In the genomic region with DNA sequence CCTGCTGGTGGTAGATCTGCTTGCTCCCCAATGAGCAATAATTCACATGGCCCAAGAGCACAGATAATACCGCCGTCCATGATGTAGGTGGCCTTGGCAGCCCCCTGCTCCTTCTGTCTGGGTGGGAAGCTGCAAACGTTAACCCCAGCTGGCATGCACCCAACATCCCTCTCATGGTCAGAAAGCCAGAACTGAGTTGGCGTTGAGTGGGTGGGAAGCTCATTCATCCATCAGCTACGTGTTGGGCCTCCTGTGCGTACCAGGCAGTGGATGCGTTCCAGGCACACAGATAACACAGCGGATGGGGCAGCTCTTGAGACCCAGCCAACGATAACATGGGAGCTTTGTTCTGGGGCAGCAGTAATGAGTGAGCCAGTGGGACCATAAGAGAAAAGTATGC, we compare ENCODE assay signal across 7 mouse cellular contexts.
DNase-seq lines count a peak whose midpoint lies in the region; ATAC-seq and TF ChIP-seq lines count a peak whose summit lies in the region.

No protein-coding gene starts in this region.

- no peaks in the 10 kb centered on the region for H3K36me3 ChIP-seq in thymus, adult 2 months (ENCODE audit: control insufficient read depth, insufficient read depth, low read length)
- H3K36me3 ChIP-seq in forebrain, embryonic 15.5 days = no peaks in the 10 kb centered on the region

- ATAC-seq in forebrain, embryonic 15.5 days (replicated peaks) = no peak

- no peaks in the 10 kb centered on the region for H3K9me3 ChIP-seq in forebrain, embryonic 15.5 days

- H3K4me2 ChIP-seq in forebrain, embryonic 15.5 days (replicated peaks) = no peak overlapping the region

- WGBS in thymus, adult 2 months = 91% methylated on average over 9 of the region's 9 CpGs
- 61% methylated on average over 9 of the region's 9 CpGs for WGBS in forebrain, embryonic 15.5 days

- no peaks in the 10 kb centered on the region for H3K27me3 ChIP-seq in thymus, adult 2 months (ENCODE audit: control insufficient read depth, insufficient read depth, low read length)
- H3K27me3 ChIP-seq in forebrain, embryonic 15.5 days = no peaks in the 10 kb centered on the region

- TF ChIP-seq CTCF in layer of hippocampus, adult 2 months (conservative IDR thresholded peaks at IDR 0.05) = no peak
- no peak for TF ChIP-seq CTCF in thymus, adult 2 months (IDR thresholded peaks at IDR 0.05; ENCODE audit: borderline replicate concordance, control insufficient read depth, extremely low read depth, insufficient read depth, low read length, poor library complexity)

- no peak overlapping the region for H3K4me3 ChIP-seq in layer of hippocampus, adult 2 months
- no peak overlapping the region for H3K4me3 ChIP-seq in thymus, adult 2 months (ENCODE audit: control insufficient read depth, insufficient read depth, low read length)
- H3K4me3 ChIP-seq in forebrain, embryonic 15.5 days = no peak overlapping the region

- no peak for TF ChIP-seq POLR2A in thymus, adult 2 months (IDR thresholded peaks at IDR 0.05; ENCODE audit: control insufficient read depth, extremely low read depth, insufficient read depth, low read length, poor library complexity)

- no peaks in the 10 kb centered on the region for H3K4me1 ChIP-seq in thymus, adult 2 months (replicated peaks; ENCODE audit: control insufficient read depth, insufficient read depth, low read length)
- H3K4me1 ChIP-seq in forebrain, embryonic 15.5 days = peaks cover 4% of the 10 kb centered on the region; the same call in 1 of the 2 replicates

- H3K27ac ChIP-seq in layer of hippocampus, adult 2 months = peak overlapping the region; percentile 83
- no peak overlapping the region for H3K27ac ChIP-seq in thymus, adult 2 months (ENCODE audit: control insufficient read depth, insufficient read depth, low read length)
- no peak overlapping the region for H3K27ac ChIP-seq in forebrain, embryonic 15.5 days (replicated peaks)

- peak; percentile 26 for DNase-seq in retina, postnatal 1 day
- DNase-seq in retina, embryonic 14.5 days (ENCODE audit: low spot score) = no peak
- peak; percentile 66 to 76 for DNase-seq in cerebellum, postnatal 25 days
- DNase-seq in layer of hippocampus, adult 2 months (ENCODE audit: low spot score in 2 of 2) = peak; percentile 62 to 74
- peak; percentile 56 for DNase-seq in ovary, postnatal 14 days (ENCODE audit: low spot score)
- no peak for DNase-seq in thymus, adult 2 months

- no peak overlapping the region for H3K9ac ChIP-seq in forebrain, embryonic 15.5 days (replicated peaks)

Comparison
In these comparisons a context has a peak if more than half of its experiments do, and no peak if none do; other contexts are left out.
1. DNase-seq: peak in retina, postnatal 1 day (single experiment), cerebellum, postnatal 25 days (2 of 2), layer of hippocampus, adult 2 months (2 of 2) and ovary, postnatal 14 days (single experiment); none in retina, embryonic 14.5 days (single experiment) and thymus, adult 2 months (single experiment).